Mouse (Mus musculus): ENCODE measurements around the gene 2310057N15Rik.
A peak's percentile ranks its signal among the peaks of the same experiment; 100 is the strongest.
"Not testable (repeated sequence)": the region's sequence is repeated elsewhere in the genome, so short reads cannot be mapped to it uniquely, and the experiment has no call there.

The 2310057N15Rik gene

GRCm38 (mm10) chr16:88774106-88774505 lies at the start of gene 2310057N15Rik:
TSS of gene 2310057N15Rik (minus strand) at chr16:88774206.
- DNase-seq (ENCODE audit: low spot score) = no peak

GRCm38 (mm10) chr16:88823736-88824135 lies 49.7 kb upstream of the 2310057N15Rik start:
- DNase-seq (ENCODE audit: low spot score) = peak; percentile 4

GRCm38 (mm10) chr16:88820066-88820465 lies 46.1 kb upstream of the 2310057N15Rik start, which contains the start of gene Krtap15:
TSS of gene Krtap15 (plus strand) at chr16:88820215.
- no peak for DNase-seq (ENCODE audit: low spot score)

- DNase-seq (ENCODE audit: low spot score) = no peak
Observed at GRCm38 (mm10) chr16:88811827-88812226, 37.8 kb upstream of the 2310057N15Rik start, which contains the start of gene Gm20741. TSS of gene Gm20741 (minus strand) at chr16:88812220.

GRCm38 (mm10) chr16:88786786-88787185 lies 12.8 kb upstream of the 2310057N15Rik start:
- no peak for DNase-seq (ENCODE audit: low spot score)

- no peak for DNase-seq (ENCODE audit: low spot score)
Observed at GRCm38 (mm10) chr16:88777596-88777995, 3.6 kb upstream of the 2310057N15Rik start, which contains the start of gene Gm5965. TSS of gene Gm5965 (plus strand) at chr16:88777896.

GRCm38 (mm10) chr16:88758547-88758946 lies 15.5 kb downstream of the 2310057N15Rik start, which contains the start of gene 2310034C09Rik:
TSS of gene 2310034C09Rik (plus strand) at chr16:88758847.
- not testable (repeated sequence) for DNase-seq (ENCODE audit: low spot score)

- DNase-seq (ENCODE audit: low spot score) = not testable (repeated sequence)
Observed at GRCm38 (mm10) chr16:88751535-88751934, 22.5 kb downstream of the 2310057N15Rik start, which contains the start of gene Krtap13. TSS of gene Krtap13 (minus strand) at chr16:88751635.

- DNase-seq (ENCODE audit: low spot score) = no peak
Observed at GRCm38 (mm10) chr16:88747943-88748342, 26.1 kb downstream of the 2310057N15Rik start.

- DNase-seq (ENCODE audit: low spot score) = no peak
Observed at GRCm38 (mm10) chr16:88744750-88745340, 29.2 kb downstream of the 2310057N15Rik start.

- DNase-seq (ENCODE audit: low spot score) = no peak
Observed at GRCm38 (mm10) chr16:88735391-88735790, 38.6 kb downstream of the 2310057N15Rik start.

GRCm38 (mm10) chr16:88728812-88729275 lies 45.2 kb downstream of the 2310057N15Rik start, which contains the start of gene Krtap13-1:
TSS of gene Krtap13-1 (plus strand) at chr16:88728862.
- DNase-seq (ENCODE audit: low spot score) = no peak

Measured in left cerebral cortex, adult 11 months (tissue).